Mouse (Mus musculus) small intestine, adult 2 months (tissue): ENCODE results near the gene Cspg4. TPM values are rescaled to one million over a fixed set of nuclear protein-coding genes. Genes with fewer than 3 reads are reported as not detected.

Experiments
- H3K27ac ChIP-seq: fragments of 200-500 bp; 2 replicates; pipeline ENCODE4 v1.5.1; 2012; ENCODE audit warnings: low read depth, low read length, control low read depth, inconsistent platforms; ENCODE audit not compliant: insufficient read depth
- H3K27me3 ChIP-seq: fragments of 200-500 bp; 2 replicates; pipeline ENCODE4 v1.6.1; 2012; ENCODE audit warnings: mild to moderate bottlenecking, moderate library complexity, low read length, inconsistent platforms; ENCODE audit not compliant: control insufficient read depth, insufficient read depth
- H3K36me3 ChIP-seq: fragments of 200-500 bp; 2 replicates; pipeline ENCODE4 v1.6.1; 2012; ENCODE audit warnings: mild to moderate bottlenecking, low read length, control low read depth, inconsistent platforms; ENCODE audit not compliant: control insufficient read depth, insufficient read depth
- H3K4me1 ChIP-seq: fragments of 200-500 bp; 2 replicates; pipeline ENCODE4 v1.6.1; 2012; ENCODE audit warnings: low read length, inconsistent platforms, mixed read lengths; ENCODE audit not compliant: control insufficient read depth, insufficient read depth, insufficient read length
- H3K4me3 ChIP-seq: fragments of 200-500 bp; 2 replicates; pipeline ENCODE4 v1.5.1; 2012; ENCODE audit warnings: low read depth, mild to moderate bottlenecking, control low read depth, inconsistent platforms, low read length, moderate library complexity
- CTCF ChIP-seq: fragments of 200-500 bp; IDR thresholded peaks from 2 replicates; pipeline ENCODE4 v1.5.1; 2012; ENCODE audit warnings: low read depth, mild to moderate bottlenecking, control low read depth, inconsistent platforms, low read length, moderate library complexity, mixed read lengths; ENCODE audit not compliant: insufficient replicate concordance, insufficient read length; ENCODE audit errors: extremely low read depth
- POLR2A ChIP-seq: fragments of 200-500 bp; IDR thresholded peaks from 2 replicates; pipeline ENCODE4 v1.6.1; 2012; ENCODE audit warnings: low read depth, mild to moderate bottlenecking, control low read depth, inconsistent platforms, low read length, moderate library complexity
- WGBS: fragments of 180-500 bp; shearing (Covaris S2); methylation state at CpG from one replicate; pipeline ENCODE4 v1.1.7; 2018; 5-methylcytosine and 5-hydroxymethylcytosine counted together
- polyA plus RNA-seq: library from polyadenylated mRNA; depleted of rRNA; stranded (reverse); fragments of >200 nt; gene quantifications from 2 replicates; pipeline ENCODE4 v1.2.3, GENCODE M21; 2012

The Cspg4 gene
- polyA plus RNA-seq, 1 experiment, result 11.4 TPM

DNA sequence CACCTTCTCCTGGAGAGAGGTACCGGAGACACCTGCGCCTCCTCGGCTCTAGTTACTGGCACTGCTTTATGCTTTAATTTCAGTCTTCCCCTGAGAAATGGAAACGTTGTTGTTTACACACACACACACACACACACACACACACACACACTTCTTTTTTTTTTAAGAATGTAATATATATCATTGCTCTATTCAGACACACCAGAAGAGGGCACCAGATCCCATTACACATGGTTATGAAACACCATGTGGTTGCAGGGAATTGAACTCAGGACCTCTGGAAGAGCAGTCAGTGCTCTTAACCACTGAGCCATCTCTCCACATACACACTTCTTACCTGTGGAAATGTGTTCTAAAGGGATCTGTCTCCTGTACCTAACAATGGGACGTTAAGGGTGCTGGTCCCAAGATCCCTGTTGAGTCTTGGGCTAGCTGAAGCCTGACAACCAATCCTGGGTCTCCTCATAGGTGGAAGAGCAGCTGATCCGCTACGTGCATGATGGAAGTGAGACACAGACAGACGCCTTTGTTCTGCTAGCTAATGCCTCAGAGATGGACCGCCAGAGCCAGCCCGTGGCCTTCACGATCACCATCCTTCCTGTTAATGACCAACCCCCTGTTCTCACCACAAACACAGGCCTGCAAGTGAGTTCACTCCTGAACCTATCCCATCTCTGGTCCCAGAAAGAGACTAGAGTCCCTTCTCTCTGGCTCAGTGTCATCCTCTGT, 25.9 kb downstream of the Cspg4 start:
- WGBS, result 64% methylated on average over 11 of the region's 11 CpGs
- Histone ChIP-seq H3K27me3 (no peaks in the 10 kb centered on the region), H3K27ac (no peak overlapping the region), H3K4me3 (no peak overlapping the region), H3K36me3 (no peaks in the 10 kb centered on the region), H3K4me1 (peaks cover 3% of the 10 kb centered on the region; the same call in 1 of the 2 replicates)
- TF ChIP-seq POLR2A, result no peak

DNA sequence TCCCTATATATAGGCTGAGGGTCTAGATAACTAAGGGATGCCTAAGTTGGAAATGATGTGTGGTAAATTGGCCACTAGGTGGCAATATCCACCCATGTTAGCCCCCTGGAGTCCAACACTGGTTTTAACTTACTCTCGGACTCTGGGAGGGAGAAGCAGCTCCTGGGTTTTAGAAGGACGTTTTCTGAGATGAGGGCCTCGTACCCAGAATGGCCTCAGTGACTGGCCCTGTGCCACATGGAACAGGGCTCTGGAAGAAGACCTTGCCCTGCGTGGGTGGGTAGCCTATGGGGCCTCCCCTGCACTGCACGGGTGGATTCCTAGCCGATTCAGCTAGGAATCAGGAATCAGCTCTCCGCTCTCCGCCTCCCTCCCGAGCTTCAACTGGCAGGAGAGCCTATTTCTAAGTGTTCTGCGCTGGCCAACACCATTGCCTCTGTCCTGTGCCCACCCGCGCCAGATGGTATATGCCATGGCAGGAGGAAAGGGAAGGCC, 26.7 kb downstream of the Cspg4 start:
- no peaks in the 10 kb centered on the region for H3K27me3 ChIP-seq

DNA sequence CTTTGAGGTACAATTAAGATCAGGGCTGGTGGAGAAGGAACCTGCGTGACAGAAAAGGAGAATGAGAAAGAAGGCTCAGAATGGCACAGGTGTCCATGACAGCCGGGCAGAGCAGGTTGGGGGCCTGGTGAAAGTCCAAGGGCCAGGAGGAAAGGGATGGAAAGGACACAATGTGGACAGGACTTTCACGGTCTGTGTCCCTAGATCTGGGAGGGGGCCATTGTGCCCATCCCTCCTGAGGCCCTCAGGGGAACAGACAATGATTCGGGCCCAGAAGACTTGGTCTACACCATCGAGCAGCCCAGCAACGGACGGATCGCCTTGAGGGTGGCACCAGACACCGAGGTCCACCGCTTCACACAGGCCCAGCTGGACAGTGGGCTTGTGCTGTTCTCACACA, 27.3 kb downstream of the Cspg4 start:
- Histone ChIP-seq H3K27ac (no peak overlapping the region), H3K36me3 (no peaks in the 10 kb centered on the region), H3K27me3 (no peaks in the 10 kb centered on the region), H3K4me3 (no peak overlapping the region), H3K4me1 (peaks cover 3% of the 10 kb centered on the region; the same call in 1 of the 2 replicates)
- TF ChIP-seq POLR2A, result no peak
- TF ChIP-seq CTCF, result no peak
- 92% methylated on average over 10 of the region's 10 CpGs for WGBS

More for the DNA sequence above, 26.7 kb downstream of the Cspg4 start:
- Histone ChIP-seq H3K27ac (no peak overlapping the region), H3K4me3 (no peak overlapping the region), H3K36me3 (no peaks in the 10 kb centered on the region), H3K4me1 (peaks cover 3% of the 10 kb centered on the region; the same call in 1 of the 2 replicates)
- TF ChIP-seq CTCF (peak; percentile 54; the same call in 1 of the 2 replicates), POLR2A (no peak)
- WGBS, result 35% methylated on average over 12 of the region's 12 CpGs

DNA sequence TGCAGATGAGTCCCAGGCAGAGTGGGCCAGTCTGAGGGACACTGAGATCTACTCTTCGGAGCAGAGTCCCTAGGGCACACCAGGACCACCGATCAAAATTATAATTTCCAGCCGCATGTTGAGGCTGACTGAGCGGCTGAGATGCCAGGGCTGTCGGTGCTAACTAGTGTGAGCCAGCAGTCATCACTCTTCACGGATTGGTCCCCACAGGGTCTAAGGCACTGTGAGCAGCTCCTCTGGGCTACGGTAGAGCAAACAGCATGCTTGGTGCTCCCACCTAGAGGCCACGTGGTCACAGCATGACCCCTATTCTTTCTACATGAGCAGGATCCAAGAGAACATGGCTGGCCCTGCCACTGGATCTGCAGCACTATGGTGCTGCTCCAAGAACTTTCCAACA, 28.5 kb downstream of the Cspg4 start:
- no peak for TF ChIP-seq POLR2A
- TF ChIP-seq CTCF, result no peak
- Histone ChIP-seq H3K4me1 (peaks cover 3% of the 10 kb centered on the region; the same call in 1 of the 2 replicates), H3K27ac (no peak overlapping the region), H3K27me3 (no peaks in the 10 kb centered on the region), H3K4me3 (no peak overlapping the region), H3K36me3 (no peaks in the 10 kb centered on the region)
- 84% methylated on average over 8 of the region's 8 CpGs for WGBS

DNA sequence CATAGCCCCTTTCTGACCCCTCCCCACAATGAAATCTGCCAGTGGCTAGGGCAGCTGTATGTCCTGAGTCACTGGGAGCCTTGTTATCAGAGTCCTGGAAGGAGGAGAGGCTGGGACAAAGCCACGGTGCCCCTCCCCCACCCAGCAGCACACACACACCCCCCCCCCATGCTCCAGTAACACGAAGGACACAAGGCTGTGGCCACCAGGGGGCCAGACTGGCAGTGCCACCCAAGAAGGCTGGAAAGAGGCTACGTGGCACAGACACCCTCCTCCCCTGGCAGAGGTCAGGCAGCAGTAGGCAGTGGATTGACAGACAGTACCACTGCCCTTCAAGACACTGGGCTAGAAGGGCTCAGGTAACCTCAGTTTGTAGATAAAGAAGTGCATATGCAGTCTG, 29.2 kb downstream of the Cspg4 start:
- WGBS, result 13% methylated on average over 3 of the region's 3 CpGs
- H3K27me3 ChIP-seq, result no peaks in the 10 kb centered on the region
- H3K36me3 ChIP-seq, result no peaks in the 10 kb centered on the region
- H3K4me3 ChIP-seq, result no peak overlapping the region
- peaks cover 3% of the 10 kb centered on the region; the same call in 1 of the 2 replicates for H3K4me1 ChIP-seq
- TF ChIP-seq POLR2A (no peak), CTCF (no peak)
- H3K27ac ChIP-seq, result no peak overlapping the region

DNA sequence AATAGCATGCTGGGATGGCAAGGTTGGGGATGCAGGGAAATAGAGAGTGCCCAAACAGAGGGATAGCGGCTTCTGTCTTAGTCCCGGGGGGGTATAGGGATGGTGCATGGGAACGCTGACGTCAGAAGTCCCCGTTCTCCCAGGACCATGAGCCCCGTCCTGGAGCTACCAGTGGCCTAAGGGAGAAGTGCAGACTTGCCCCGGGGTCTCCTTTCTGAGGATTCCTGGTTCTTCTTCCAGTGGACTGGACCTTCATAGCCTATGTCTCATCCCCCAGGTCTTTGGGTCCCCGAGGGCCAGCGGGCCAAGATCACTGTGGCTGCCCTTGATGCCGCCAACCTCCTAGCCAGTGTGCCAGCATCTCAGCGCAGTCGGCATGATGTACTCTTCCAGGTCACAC, 31.9 kb downstream of the Cspg4 start:
- Histone ChIP-seq H3K27ac (no peak overlapping the region), H3K4me1 (peaks cover 13% of the 10 kb centered on the region), H3K27me3 (no peaks in the 10 kb centered on the region), H3K4me3 (no peak overlapping the region), H3K36me3 (no peaks in the 10 kb centered on the region)
- TF ChIP-seq POLR2A, result no peak
- no peak for TF ChIP-seq CTCF
- WGBS, result 92% methylated on average over 12 of the region's 12 CpGs

DNA sequence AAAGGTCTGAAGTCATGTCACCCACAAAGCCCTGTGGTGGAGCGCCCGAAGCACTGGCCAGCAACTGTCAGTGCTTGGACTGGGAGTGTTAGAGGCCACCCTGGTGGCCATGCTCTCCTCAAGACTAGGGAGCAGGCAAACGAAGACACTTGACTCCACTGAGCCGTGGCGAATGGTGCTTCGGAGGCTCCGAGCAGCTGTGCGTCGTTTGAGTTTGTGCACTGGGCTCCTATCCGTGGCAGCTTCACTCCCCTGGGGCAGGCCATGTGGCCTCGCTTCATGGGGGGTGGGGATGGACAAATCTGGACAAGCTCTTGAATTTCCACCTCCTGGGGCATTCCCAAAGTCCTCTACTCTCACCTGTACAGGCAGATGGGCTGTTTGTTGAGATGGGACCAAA, 34.6 kb downstream of the Cspg4 start:
- Histone ChIP-seq H3K4me3 (no peak overlapping the region), H3K27ac (no peak overlapping the region), H3K36me3 (no peaks in the 10 kb centered on the region), H3K4me1 (peaks cover 13% of the 10 kb centered on the region), H3K27me3 (no peaks in the 10 kb centered on the region)
- 93% methylated on average over 11 of the region's 11 CpGs for WGBS
- TF ChIP-seq CTCF (no peak), POLR2A (no peak)
